Mouse (Mus musculus): ENCODE measurements around the gene Arhgap10. TPM values are rescaled to one million over a fixed set of nuclear protein-coding genes. Genes with fewer than 3 reads are reported as not detected.
"Not testable (repeated sequence)": the region's sequence is repeated elsewhere in the genome, so short reads cannot be mapped to it uniquely, and the experiment has no call there.

The Arhgap10 gene
- polyA plus RNA-seq, 1 experiment from 2014 or later, result 14.8 TPM

DNA sequence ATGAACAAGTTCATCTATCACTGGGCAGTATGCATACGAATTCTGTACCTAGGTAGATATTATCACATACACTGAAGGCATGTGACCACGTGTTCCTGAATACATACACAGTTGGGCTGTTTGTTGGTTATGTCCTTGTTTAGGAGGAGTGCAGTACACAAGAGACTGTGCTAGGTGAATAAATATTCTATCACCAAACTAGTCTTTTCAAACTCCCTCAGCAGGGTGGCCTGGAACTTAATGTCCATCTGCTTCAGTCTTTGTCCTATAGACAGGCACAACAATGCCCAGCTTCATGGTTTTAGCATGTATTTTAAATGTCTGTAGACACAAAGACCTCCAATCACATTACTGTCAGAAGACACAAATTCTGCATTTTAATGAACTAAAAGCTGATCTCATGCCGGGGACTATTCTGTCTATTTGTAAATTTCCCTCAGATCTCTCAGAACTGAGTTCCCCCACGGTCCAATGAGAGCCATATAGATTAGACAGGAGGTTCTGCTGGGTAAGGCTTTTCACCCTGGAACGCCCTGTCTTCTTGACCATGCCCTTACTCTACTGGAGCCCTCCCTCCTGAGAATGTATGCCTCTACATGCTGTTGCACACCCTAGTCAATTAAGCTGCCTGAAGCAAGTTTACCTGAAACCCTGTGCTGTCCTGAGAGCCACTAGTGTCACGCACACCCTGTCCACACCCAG, 177.6 kb downstream of the Arhgap10 start:
- Histone ChIP-seq H3K4me2 (ENCODE audit: low read depth) (no peak overlapping the region), H3K27ac (ENCODE audit: low read depth, low read length) (no peak overlapping the region), H3K4me3 (ENCODE audit: low read depth, low read length) (no peak overlapping the region), H3K36me3 (ENCODE audit: control insufficient read depth, insufficient read depth, low read length) (no peaks in the 10 kb centered on the region), H3K27me3 (ENCODE audit: control insufficient read depth, insufficient read depth, low read length) (no peaks in the 10 kb centered on the region), H3K9me3 (ENCODE audit: control insufficient read depth, low read length) (no peaks in the 10 kb centered on the region), H3K9ac (ENCODE audit: low read length) (no peak overlapping the region), H3K4me1 (ENCODE audit: control insufficient read depth, insufficient read depth, low read length) (0 out of 2 replicates have a peak, but pooled peaks cover 2% of the 10 kb centered on the region)
- DNase-seq (ENCODE audit: low spot score) (peak; percentile 50), ATAC-seq (ENCODE audit: insufficient read depth, low FRiP score, low TSS enrichment) (peak; percentile 76)
- WGBS, result 66% methylated on average over 6 of the region's 6 CpGs

- ATAC-seq (ENCODE audit: insufficient read depth, low FRiP score, low TSS enrichment), result no peak
- no peaks in the 10 kb centered on the region for H3K36me3 ChIP-seq (ENCODE audit: control insufficient read depth, insufficient read depth, low read length)
- DNase-seq (ENCODE audit: low spot score), result no peak
- H3K4me3 ChIP-seq (ENCODE audit: low read depth, low read length), result no peak overlapping the region
- no peak overlapping the region for H3K9ac ChIP-seq (ENCODE audit: low read length)
- no peak overlapping the region for H3K4me2 ChIP-seq (ENCODE audit: low read depth)
- H3K27ac ChIP-seq (ENCODE audit: low read depth, low read length), result no peak overlapping the region
- no peaks in the 10 kb centered on the region for H3K27me3 ChIP-seq (ENCODE audit: control insufficient read depth, insufficient read depth, low read length)
- WGBS, result 79% methylated on average over 12 of the region's 12 CpGs
- H3K4me1 ChIP-seq (ENCODE audit: control insufficient read depth, insufficient read depth, low read length), result 0 out of 2 replicates have a peak, but pooled peaks cover 2% of the 10 kb centered on the region
- no peaks in the 10 kb centered on the region for H3K9me3 ChIP-seq (ENCODE audit: control insufficient read depth, low read length)
Observed at GRCm38 (mm10) chr8:77337272-77337671, 180.5 kb downstream of the Arhgap10 start.

- no peak for DNase-seq (ENCODE audit: low spot score)
- H3K4me3 ChIP-seq (ENCODE audit: low read depth, low read length), result no peak overlapping the region
- H3K9ac ChIP-seq (ENCODE audit: low read length), result no peak overlapping the region
- H3K4me1 ChIP-seq (ENCODE audit: control insufficient read depth, insufficient read depth, low read length), result no peaks in the 10 kb centered on the region; the same call in 1 of the 2 replicates
- H3K36me3 ChIP-seq (ENCODE audit: control insufficient read depth, insufficient read depth, low read length), result no peaks in the 10 kb centered on the region
- WGBS, result 95% methylated on average over 12 of the region's 12 CpGs
- no peaks in the 10 kb centered on the region for H3K9me3 ChIP-seq (ENCODE audit: control insufficient read depth, low read length)
- no peak for ATAC-seq (ENCODE audit: insufficient read depth, low FRiP score, low TSS enrichment)
- H3K27ac ChIP-seq (ENCODE audit: low read depth, low read length), result no peak overlapping the region
- H3K27me3 ChIP-seq (ENCODE audit: control insufficient read depth, insufficient read depth, low read length), result no peaks in the 10 kb centered on the region
- no peak overlapping the region for H3K4me2 ChIP-seq (ENCODE audit: low read depth)
Observed at GRCm38 (mm10) chr8:77331180-77331579, 186.6 kb downstream of the Arhgap10 start.

- ATAC-seq (ENCODE audit: insufficient read depth, low FRiP score, low TSS enrichment) (no peak), DNase-seq (ENCODE audit: low spot score) (no peak)
- Histone ChIP-seq H3K36me3 (ENCODE audit: control insufficient read depth, insufficient read depth, low read length) (no peaks in the 10 kb centered on the region), H3K27me3 (ENCODE audit: control insufficient read depth, insufficient read depth, low read length) (no peaks in the 10 kb centered on the region), H3K4me1 (ENCODE audit: control insufficient read depth, insufficient read depth, low read length) (no peaks in the 10 kb centered on the region; the same call in 1 of the 2 replicates), H3K4me3 (ENCODE audit: low read depth, low read length) (no peak overlapping the region), H3K9me3 (ENCODE audit: control insufficient read depth, low read length) (no peaks in the 10 kb centered on the region), H3K9ac (ENCODE audit: low read length) (no peak overlapping the region), H3K27ac (ENCODE audit: low read depth, low read length) (no peak overlapping the region), H3K4me2 (ENCODE audit: low read depth) (no peak overlapping the region)
- 74% methylated on average over 9 of the region's 9 CpGs for WGBS
Observed at GRCm38 (mm10) chr8:77330304-77330703, 187.4 kb downstream of the Arhgap10 start.

- ATAC-seq (ENCODE audit: insufficient read depth, low FRiP score, low TSS enrichment) (no peak), DNase-seq (ENCODE audit: low spot score) (no peak)
- H3K36me3 ChIP-seq (ENCODE audit: control insufficient read depth, insufficient read depth, low read length), result no peaks in the 10 kb centered on the region
- H3K4me2 ChIP-seq (ENCODE audit: low read depth), result no peak overlapping the region
- H3K9ac ChIP-seq (ENCODE audit: low read length), result no peak overlapping the region
- no peaks in the 10 kb centered on the region for H3K9me3 ChIP-seq (ENCODE audit: control insufficient read depth, low read length)
- H3K4me1 ChIP-seq (ENCODE audit: control insufficient read depth, insufficient read depth, low read length), result no peaks in the 10 kb centered on the region; the same call in 1 of the 2 replicates
- no peaks in the 10 kb centered on the region for H3K27me3 ChIP-seq (ENCODE audit: control insufficient read depth, insufficient read depth, low read length)
- 71% methylated on average over 4 of the region's 4 CpGs for WGBS
- H3K4me3 ChIP-seq (ENCODE audit: low read depth, low read length), result no peak overlapping the region
- H3K27ac ChIP-seq (ENCODE audit: low read depth, low read length), result no peak overlapping the region
Observed at GRCm38 (mm10) chr8:77329783-77330182, 188.0 kb downstream of the Arhgap10 start.

GRCm38 (mm10) chr8:77328473-77328872, 189.3 kb downstream of the Arhgap10 start:
- Histone ChIP-seq H3K27ac (ENCODE audit: low read depth, low read length) (no peak overlapping the region), H3K9ac (ENCODE audit: low read length) (no peak overlapping the region), H3K4me2 (ENCODE audit: low read depth) (no peak overlapping the region), H3K4me3 (ENCODE audit: low read depth, low read length) (no peak overlapping the region), H3K4me1 (ENCODE audit: control insufficient read depth, insufficient read depth, low read length) (no peaks in the 10 kb centered on the region; the same call in 1 of the 2 replicates), H3K36me3 (ENCODE audit: control insufficient read depth, insufficient read depth, low read length) (no peaks in the 10 kb centered on the region), H3K27me3 (ENCODE audit: control insufficient read depth, insufficient read depth, low read length) (no peaks in the 10 kb centered on the region), H3K9me3 (ENCODE audit: control insufficient read depth, low read length) (no peaks in the 10 kb centered on the region)
- DNase-seq (ENCODE audit: low spot score) (no peak), ATAC-seq (ENCODE audit: insufficient read depth, low FRiP score, low TSS enrichment) (no peak)
- WGBS, result 85% methylated on average over 8 of the region's 8 CpGs

GRCm38 (mm10) chr8:77327326-77327725, 190.4 kb downstream of the Arhgap10 start:
- H3K4me2 ChIP-seq (ENCODE audit: low read depth), result no peak overlapping the region
- H3K27ac ChIP-seq (ENCODE audit: low read depth, low read length), result no peak overlapping the region
- no peaks in the 10 kb centered on the region; the same call in 1 of the 2 replicates for H3K4me1 ChIP-seq (ENCODE audit: control insufficient read depth, insufficient read depth, low read length)
- no peaks in the 10 kb centered on the region for H3K9me3 ChIP-seq (ENCODE audit: control insufficient read depth, low read length)
- WGBS, result 94% methylated on average over 4 of the region's 4 CpGs
- ATAC-seq (ENCODE audit: insufficient read depth, low FRiP score, low TSS enrichment) (no peak), DNase-seq (ENCODE audit: low spot score) (no peak)
- H3K9ac ChIP-seq (ENCODE audit: low read length), result no peak overlapping the region
- H3K4me3 ChIP-seq (ENCODE audit: low read depth, low read length), result no peak overlapping the region
- H3K36me3 ChIP-seq (ENCODE audit: control insufficient read depth, insufficient read depth, low read length), result no peaks in the 10 kb centered on the region
- H3K27me3 ChIP-seq (ENCODE audit: control insufficient read depth, insufficient read depth, low read length), result no peaks in the 10 kb centered on the region

- WGBS, result 89% methylated on average over 6 of the region's 7 CpGs
- ATAC-seq (ENCODE audit: insufficient read depth, low FRiP score, low TSS enrichment); DNase-seq (ENCODE audit: low spot score): not testable (repeated sequence)
Observed at GRCm38 (mm10) chr8:77322727-77323126, 195.0 kb downstream of the Arhgap10 start.

GRCm38 (mm10) chr8:77321901-77322300, 195.9 kb downstream of the Arhgap10 start:
- H3K27ac ChIP-seq (ENCODE audit: low read depth, low read length), result no peak overlapping the region
- 91% methylated on average over 4 of the region's 4 CpGs for WGBS
- DNase-seq (ENCODE audit: low spot score), result no peak
- no peak overlapping the region for H3K9ac ChIP-seq (ENCODE audit: low read length)
- H3K27me3 ChIP-seq (ENCODE audit: control insufficient read depth, insufficient read depth, low read length), result no peaks in the 10 kb centered on the region
- no peaks in the 10 kb centered on the region for H3K4me1 ChIP-seq (ENCODE audit: control insufficient read depth, insufficient read depth, low read length)
- H3K4me3 ChIP-seq (ENCODE audit: low read depth, low read length), result no peak overlapping the region
- ATAC-seq (ENCODE audit: insufficient read depth, low FRiP score, low TSS enrichment), result no peak
- H3K4me2 ChIP-seq (ENCODE audit: low read depth), result no peak overlapping the region
- no peaks in the 10 kb centered on the region for H3K36me3 ChIP-seq (ENCODE audit: control insufficient read depth, insufficient read depth, low read length)
- H3K9me3 ChIP-seq (ENCODE audit: control insufficient read depth, low read length), result no peaks in the 10 kb centered on the region

More at GRCm38 (mm10) chr8:77322727-77323126, 195.0 kb downstream of the Arhgap10 start:
- not testable (repeated sequence) for H3K4me2 ChIP-seq (ENCODE audit: low read depth); H3K36me3 ChIP-seq (ENCODE audit: control insufficient read depth, insufficient read depth, low read length); H3K27me3 ChIP-seq (ENCODE audit: control insufficient read depth, insufficient read depth, low read length); H3K9me3 ChIP-seq (ENCODE audit: control insufficient read depth, low read length); H3K27ac ChIP-seq (ENCODE audit: low read depth, low read length); H3K9ac ChIP-seq (ENCODE audit: low read length); H3K4me3 ChIP-seq (ENCODE audit: low read depth, low read length); H3K4me1 ChIP-seq (ENCODE audit: control insufficient read depth, insufficient read depth, low read length)
